Mouse (Mus musculus) thymus, postnatal 10 days (tissue): Measurements from ENCODE around the gene Edf1.
"Not testable (repeated sequence)": the region's sequence is repeated elsewhere in the genome, so short reads cannot be mapped to it uniquely, and the experiment has no call there.

Experiments
- DNase-seq, 2 experiments: peaks; one replicate each; pipeline ENCODE4 v3.0.0; 2021; ENCODE audit warnings: low spot score in 2 of 2

Gene Edf1

GRCm38 (mm10) chr2:25557221-25557963, at the start of gene Edf1:
Edf1 (plus strand) TSS chr2:25557847.
- DNase-seq = peak; percentile 91 to 92

- DNase-seq = no peak
Observed at GRCm38 (mm10) chr2:25509912-25510311, 47.7 kb upstream of the Edf1 start.

GRCm38 (mm10) chr2:25526510-25527302, 30.9 kb upstream of the Edf1 start:
- DNase-seq = no peak

GRCm38 (mm10) chr2:25533707-25534106, 23.9 kb upstream of the Edf1 start:
- no peak for DNase-seq

GRCm38 (mm10) chr2:25534178-25534865, 23.3 kb upstream of the Edf1 start:
- DNase-seq = no peak

GRCm38 (mm10) chr2:25534866-25535182, 22.8 kb upstream of the Edf1 start:
- no peak for DNase-seq

GRCm38 (mm10) chr2:25536531-25536930, 21.1 kb upstream of the Edf1 start:
- no peak for DNase-seq

- no peak for DNase-seq
Observed at GRCm38 (mm10) chr2:25540541-25540948, 17.1 kb upstream of the Edf1 start.

GRCm38 (mm10) chr2:25541644-25542367, 15.8 kb upstream of the Edf1 start:
- no peak for DNase-seq

- no peak for DNase-seq
Observed at GRCm38 (mm10) chr2:25545996-25546810, 11.4 kb upstream of the Edf1 start.

- peak; percentile 97 to 99 for DNase-seq
Observed at GRCm38 (mm10) chr2:25546811-25547491, 10.7 kb upstream of the Edf1 start, which contains the start of gene Traf2. Traf2 (minus strand) TSS chr2:25546940.

- DNase-seq = peak; percentile 78 to 84
Observed at GRCm38 (mm10) chr2:25549021-25549991, 8.3 kb upstream of the Edf1 start.

- DNase-seq = peak; percentile 48 to 50
Observed at GRCm38 (mm10) chr2:25551186-25551585, 6.5 kb upstream of the Edf1 start.

GRCm38 (mm10) chr2:25553171-25553786, 4.4 kb upstream of the Edf1 start:
- DNase-seq = not testable (repeated sequence)

GRCm38 (mm10) chr2:25555479-25555878, 2.2 kb upstream of the Edf1 start:
- DNase-seq = not testable (repeated sequence)

- DNase-seq = no peak
Observed at GRCm38 (mm10) chr2:25556296-25556695, 1.4 kb upstream of the Edf1 start.

GRCm38 (mm10) chr2:25557964-25558360, 315 bp downstream of the Edf1 start:
- DNase-seq = no peak

- DNase-seq = no peak
Observed at GRCm38 (mm10) chr2:25558774-25559173, 1.1 kb downstream of the Edf1 start.

GRCm38 (mm10) chr2:25560551-25560950, 2.9 kb downstream of the Edf1 start:
- no peak for DNase-seq
